Mouse (Mus musculus): ENCODE measurements around the gene Lysmd4.

Gene Lysmd4

DNA sequence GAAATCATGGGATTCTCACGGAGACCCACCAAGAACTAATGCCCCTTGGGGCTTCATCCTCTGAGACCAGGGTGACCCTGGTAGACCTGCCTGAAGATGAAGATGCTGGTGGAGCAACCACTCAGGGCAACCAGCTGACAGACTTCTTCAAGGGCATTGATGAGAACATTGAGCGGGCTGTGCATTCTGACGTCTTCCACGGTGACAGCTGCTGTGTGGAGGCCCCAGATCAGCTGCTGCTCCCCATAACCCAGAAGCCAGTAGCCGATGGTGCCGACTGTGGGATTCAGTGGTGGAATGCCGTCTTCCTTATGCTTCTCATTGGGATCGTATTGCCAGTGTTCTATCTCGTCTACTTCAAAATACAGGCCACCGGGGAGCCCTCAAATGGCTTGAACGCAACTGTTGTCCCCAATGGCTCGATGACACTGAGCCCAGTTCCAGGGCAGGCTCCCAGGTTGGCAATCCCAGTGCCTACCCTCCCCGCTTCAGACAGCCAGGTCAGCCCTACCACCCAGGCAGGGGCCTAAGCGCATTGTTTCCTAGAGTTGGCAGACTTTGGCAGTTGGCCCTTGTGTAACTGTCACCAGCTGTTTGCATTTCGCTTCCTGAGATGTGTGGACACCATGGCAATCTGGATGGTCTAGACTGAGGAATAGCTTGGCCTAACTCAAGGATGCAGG lies 3.7 kb downstream of the Lysmd4 start:
- TF ChIP-seq GATA4 (IDR thresholded peaks at IDR 0.05; ENCODE audit: insufficient replicate concordance, low read length) = no peak

DNA sequence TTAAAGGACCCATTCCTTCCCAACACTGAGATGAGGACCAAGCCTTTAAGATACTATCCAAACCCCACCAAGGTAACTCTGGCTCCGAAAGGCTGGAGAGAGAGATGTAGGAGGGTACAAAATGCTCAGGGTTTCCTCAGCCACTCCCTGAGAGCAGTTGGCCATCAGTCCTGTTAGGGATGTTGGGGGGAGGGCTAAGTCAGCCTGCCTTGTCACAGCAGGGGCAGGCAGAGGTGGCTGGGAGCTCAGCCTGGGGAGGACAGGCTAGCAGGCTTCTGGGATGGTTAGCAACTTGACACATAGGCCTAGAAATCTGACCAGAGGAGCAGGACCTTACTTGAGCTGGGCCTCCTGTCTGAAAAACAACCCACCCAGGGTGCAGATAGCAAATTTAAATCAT lies 5.2 kb downstream of the Lysmd4 start:
- TF ChIP-seq GATA4 (IDR thresholded peaks at IDR 0.05; ENCODE audit: insufficient replicate concordance, low read length) = no peak

DNA sequence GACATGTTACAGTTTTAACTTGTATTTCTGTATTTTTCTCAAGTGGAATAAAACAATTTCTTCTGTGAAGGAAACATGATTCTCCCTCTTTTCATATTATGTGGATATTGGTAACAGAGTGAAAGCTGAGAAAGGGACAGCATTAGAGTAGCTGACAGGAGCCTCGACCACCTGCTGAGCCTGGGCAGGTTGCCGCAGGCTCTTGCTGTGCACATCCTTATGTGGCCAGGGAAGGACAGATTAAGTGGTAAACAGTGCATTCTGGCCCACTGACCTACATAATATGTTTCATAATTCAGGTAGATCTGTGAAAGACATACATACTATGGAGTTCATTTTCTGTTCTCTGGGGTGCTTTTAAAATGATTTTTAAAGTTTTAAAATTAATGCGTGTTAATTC lies 6.0 kb downstream of the Lysmd4 start:
- no peak for TF ChIP-seq GATA4 (IDR thresholded peaks at IDR 0.05; ENCODE audit: insufficient replicate concordance, low read length)

DNA sequence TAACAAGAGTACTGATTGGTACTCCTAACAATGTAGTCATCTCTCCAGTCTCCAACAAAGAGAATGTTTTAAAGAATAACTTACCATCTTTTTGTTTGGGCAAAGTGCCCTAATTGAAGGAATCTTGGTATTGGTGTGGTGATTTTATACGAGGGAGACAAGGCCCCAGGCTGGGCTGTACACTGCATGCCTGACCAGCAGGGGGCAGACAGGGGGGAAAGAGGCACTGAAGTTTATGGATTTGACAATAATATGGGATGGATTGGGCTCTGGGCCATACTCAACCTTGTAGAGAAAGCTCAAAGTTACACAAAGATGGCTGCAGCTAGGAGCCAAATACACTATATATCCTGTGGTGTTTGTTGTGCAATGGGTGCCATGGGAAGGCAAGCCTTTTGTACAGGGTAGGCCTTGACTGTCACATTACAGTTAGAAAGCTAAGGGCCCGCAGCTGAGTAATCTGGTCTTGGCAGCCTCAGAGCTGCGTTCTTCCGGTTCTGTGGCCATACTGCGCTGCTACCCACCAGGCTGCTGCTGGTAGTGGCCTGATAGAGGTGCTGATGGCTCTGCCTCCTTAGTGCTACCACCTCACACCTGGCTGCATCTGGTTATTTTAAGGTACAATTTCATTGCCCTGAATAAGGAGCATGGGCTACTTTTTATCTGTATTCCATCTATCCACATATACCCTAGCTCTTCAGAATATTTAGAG lies 6.7 kb downstream of the Lysmd4 start:
- no peak for TF ChIP-seq GATA4 (IDR thresholded peaks at IDR 0.05; ENCODE audit: insufficient replicate concordance, low read length)

DNA sequence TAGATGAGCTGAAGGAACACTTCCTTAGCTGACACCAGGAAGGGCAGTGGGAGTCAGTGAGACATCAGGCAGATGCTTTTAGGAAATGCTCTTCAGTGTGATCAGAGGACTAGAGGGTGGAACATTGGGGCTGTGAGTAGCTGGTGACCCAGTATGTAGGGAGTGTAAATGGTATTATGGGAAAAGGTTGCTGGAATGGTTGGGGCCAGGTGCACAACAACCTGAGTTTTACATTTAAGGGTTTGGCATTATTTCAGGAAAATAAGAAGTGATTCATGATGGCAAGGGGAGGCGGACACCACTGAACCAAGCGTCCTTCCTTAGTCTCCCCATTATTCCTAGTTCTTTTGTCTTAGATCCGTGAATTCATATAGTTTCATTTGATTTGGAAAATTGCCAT lies 7.4 kb downstream of the Lysmd4 start:
- TF ChIP-seq GATA4 (IDR thresholded peaks at IDR 0.05; ENCODE audit: insufficient replicate concordance, low read length) = no peak

DNA sequence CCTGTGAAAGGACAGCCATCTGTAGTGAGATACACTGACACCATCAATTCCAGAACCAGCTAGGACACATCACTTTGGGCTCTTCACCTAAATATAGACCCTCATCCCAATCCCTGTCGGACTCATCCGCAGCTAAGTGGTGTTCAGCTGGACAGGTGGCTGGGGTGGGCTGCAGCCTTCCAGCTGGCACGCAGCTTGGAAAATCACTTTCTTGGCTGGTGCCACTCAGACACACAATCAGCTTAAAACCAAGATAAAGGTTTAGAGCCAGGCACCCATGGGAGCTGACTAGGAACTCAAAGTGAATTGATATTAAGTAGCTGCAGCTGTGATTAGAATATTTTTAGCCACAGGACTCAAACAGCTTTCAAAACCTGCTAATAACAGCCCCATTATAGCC lies 7.9 kb downstream of the Lysmd4 start:
- TF ChIP-seq GATA4 (IDR thresholded peaks at IDR 0.05; ENCODE audit: insufficient replicate concordance, low read length) = no peak

DNA sequence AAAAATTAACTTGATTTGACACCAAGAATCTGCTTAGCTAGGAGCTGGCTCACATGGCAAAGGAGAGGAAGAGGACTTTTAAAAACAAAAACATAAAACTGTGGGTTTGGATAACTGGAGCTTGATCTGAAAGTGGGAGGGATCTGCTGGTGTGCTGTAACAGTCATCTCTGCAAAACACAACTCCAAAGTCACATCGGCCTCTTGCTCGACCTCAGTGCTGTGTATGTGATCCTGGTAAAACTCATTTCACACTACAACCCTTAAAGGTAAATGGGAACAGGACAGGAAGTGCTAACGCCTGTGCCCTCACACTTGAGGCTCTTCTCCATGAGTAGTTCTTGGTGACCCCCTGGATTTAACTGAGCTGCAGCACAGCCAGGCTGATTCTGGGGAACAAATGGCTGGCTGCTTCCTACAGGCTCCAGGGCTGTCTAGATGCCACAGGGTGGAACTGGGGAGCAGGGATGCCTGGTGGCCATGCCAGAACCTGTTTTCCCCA lies 8.3 kb downstream of the Lysmd4 start:
- TF ChIP-seq GATA4 (IDR thresholded peaks at IDR 0.05; ENCODE audit: insufficient replicate concordance, low read length) = no peak

DNA sequence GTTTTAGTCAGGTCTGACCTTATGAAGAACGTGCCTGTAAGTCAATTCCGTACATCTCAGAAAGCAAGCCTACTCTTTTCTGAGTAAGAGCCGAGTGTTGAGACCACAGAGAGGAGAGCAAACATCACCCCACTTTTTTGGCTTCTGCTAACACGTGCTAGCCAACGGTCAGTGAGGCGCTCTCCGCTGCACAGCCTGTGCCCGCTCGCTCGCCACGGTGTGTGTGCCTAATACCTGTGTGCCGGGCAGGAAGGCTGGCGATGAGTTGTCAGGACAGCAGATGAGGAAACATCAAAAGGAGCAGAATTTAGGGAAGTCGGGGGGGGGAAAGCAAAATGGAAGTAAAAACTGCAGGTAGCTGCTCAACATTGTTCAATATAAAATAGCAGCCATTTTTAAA lies 10.2 kb downstream of the Lysmd4 start:
- TF ChIP-seq GATA4 (IDR thresholded peaks at IDR 0.05; ENCODE audit: insufficient replicate concordance, low read length) = no peak

DNA sequence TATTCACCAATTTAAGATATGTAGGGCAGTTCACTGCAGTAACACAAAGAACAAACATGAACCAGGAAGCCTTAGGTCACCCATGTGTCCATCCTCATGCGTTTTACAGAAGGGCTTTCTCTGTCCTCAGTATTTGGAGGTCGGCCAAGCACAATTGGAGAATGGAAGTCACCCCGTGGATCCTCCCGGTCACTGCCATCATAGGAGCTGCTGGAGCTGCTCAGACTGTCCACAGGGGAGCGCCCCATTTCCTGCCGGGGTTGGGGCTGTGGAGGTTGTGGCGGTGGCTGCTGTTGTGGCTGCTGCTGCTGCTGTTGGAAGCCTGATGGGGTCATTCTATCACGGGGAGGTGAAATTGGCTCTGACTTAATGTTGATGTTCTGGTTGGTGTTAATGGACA lies 12.5 kb downstream of the Lysmd4 start:
- TF ChIP-seq GATA4 (IDR thresholded peaks at IDR 0.05; ENCODE audit: insufficient replicate concordance, low read length) = no peak

DNA sequence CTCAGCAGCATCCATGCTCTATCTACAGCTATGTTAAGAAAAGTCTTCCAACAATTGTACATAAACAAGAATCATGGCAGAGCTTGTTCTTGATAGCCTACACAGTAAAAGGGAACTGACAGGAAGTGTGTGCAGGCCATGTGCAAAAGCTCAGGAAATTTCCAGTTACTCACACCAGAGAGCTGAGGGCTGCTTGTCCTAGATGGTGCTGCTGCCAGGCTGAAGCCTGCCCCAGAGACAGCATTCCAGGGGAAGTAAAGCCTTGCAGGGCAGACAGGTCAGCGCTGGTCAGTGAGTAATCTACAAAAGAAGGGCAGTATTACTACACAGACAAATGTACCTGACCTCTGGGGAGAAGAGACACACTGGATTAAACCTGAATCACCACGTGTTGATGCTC lies 14.0 kb downstream of the Lysmd4 start:
- TF ChIP-seq GATA4 (IDR thresholded peaks at IDR 0.05; ENCODE audit: insufficient replicate concordance, low read length) = no peak

DNA sequence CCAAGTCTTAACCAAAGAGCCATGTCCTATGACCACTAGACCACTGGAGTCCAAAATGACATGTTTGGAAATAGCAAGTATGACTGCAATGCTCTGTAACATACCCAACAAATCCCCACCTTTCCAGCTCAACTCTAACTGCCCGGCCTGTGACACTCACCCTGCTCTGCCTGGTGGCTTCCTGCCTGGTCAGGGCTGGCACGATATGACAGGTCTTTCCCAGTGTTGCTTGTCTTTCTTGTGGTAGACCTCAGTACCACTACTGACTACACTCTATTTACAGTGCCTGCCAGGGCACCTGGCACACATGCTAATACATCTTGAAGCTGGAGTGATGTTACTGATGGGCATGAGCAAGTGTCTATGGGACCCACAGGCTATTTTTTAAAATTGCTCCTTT lies 15.4 kb downstream of the Lysmd4 start:
- no peak for TF ChIP-seq GATA4 (IDR thresholded peaks at IDR 0.05; ENCODE audit: insufficient replicate concordance, low read length)

DNA sequence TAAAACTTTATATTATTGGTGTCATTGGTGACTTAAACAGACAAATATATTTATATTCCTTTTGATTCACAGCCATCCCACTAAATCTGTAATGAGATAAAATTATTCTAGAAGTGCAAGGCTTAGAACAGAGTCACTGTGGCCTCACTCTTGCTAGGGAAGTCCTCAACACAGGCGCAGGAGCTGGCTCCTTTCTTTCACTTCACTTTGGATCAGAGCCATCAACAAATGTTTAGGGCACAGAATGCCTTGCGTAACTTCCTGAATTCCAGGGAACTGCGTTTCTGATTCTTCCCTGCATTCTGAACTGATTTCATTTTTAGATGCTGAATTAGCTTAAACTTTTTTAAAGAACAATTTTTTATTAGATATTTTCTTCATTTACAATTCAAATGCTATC lies 19.6 kb downstream of the Lysmd4 start:
- TF ChIP-seq GATA4 (IDR thresholded peaks at IDR 0.05; ENCODE audit: insufficient replicate concordance, low read length) = no peak

DNA sequence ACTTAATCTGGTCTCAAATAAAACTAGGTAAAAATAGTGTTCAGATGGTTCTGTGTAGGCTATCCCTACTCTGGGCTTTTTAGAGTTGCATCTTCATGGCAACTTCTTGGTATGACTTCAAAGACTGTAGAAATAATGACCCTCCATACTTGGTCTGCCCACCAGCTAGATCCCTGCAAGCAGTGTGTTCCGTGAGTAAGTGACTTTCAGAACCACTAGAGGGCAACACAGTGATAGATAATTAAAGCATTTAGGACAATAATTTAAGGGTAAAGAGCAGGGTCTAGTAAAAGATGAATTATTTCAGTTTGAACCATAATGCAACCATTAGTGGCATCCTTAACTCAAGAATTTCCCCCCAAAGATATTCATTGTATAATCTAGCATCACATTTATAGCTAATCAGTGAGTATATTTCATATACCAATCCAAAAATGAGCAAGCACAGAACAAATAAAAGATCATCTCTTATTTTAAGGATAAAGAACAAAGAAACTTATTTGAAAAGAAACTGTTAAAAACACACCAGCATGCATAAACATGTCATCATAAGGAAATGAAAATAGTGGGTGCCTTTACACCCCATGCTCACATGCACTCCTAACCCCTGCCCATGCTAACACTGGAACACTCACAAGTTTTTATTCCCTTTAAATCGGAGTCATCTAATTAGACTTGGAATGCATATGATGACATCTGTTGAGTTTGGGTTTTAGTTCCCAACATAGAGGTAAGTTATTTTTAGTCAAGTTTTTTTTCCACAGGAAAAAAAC lies 21.0 kb downstream of the Lysmd4 start:
- TF ChIP-seq GATA4 (IDR thresholded peaks at IDR 0.05; ENCODE audit: insufficient replicate concordance, low read length) = no peak

DNA sequence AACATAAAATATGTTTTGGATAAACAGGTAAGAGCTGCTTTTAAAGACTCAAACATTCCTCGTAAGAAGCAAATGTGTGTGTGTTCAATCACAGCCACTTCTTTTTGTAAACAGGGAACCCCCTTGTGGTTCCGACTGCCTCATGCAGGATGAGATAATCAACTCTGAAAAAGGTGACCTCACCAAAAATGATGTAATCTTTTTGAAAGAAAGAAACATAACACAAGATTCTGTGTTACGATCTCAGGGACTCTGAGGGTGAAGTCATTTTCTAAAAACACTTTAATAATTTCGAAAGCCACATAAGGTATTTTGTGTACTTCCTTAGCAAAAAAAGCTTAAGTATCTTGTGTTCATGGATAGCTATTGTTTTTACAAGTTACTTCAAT lies 21.5 kb downstream of the Lysmd4 start:
- no peak for TF ChIP-seq GATA4 (IDR thresholded peaks at IDR 0.05; ENCODE audit: insufficient replicate concordance, low read length)

DNA sequence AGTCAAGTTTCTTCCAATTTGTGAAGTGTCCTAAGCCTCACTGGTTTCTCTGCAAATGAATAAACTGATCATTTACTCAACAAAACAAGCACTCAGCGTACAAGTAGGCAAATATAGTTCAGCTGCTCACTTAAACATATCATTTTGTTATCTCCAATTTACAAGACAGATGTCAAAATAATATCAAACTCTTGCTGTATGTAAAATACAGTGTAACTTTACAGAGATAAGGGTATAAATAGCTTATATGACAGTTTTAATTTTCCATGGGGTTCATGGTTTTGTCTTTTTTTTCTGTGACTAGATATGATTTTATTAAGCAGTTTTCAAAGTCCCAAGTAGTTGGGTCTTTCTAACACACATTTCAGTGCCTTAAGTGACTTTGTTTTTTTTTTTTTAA lies 22.9 kb downstream of the Lysmd4 start:
- TF ChIP-seq GATA4 (IDR thresholded peaks at IDR 0.05; ENCODE audit: insufficient replicate concordance, low read length) = no peak

DNA sequence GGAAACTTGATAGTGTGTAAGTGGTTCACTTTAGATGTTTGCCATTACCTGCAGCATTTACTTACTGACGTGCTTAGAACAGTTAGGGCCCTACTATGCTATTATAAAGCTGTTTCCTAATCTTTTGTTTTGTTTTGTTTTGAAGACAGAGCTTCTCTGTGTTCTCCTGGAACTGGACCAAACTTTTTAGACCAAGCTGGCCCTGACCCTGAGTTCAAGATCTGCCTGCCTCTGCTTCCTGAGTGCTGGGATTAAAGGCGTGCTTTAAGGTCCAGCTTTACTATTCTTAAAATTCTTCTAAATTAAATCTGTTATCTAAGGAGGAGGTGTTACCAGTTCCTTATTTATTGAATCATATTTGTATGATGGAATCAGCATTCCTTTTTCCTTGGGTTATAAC lies 23.7 kb downstream of the Lysmd4 start:
- TF ChIP-seq GATA4 (IDR thresholded peaks at IDR 0.05; ENCODE audit: insufficient replicate concordance, low read length) = no peak
